Mouse (Mus musculus) C2C12 (cell line): ENCODE data around the gene Cyp51.

Source experiments
- CEBPB ChIP-seq: IDR thresholded peaks from one replicate; pipeline ENCODE4 v1.6.1; 2011; ENCODE audit warnings: low read depth, mild to moderate bottlenecking, control low read depth, moderate library complexity
- CTCF ChIP-seq: IDR thresholded peaks from one replicate; pipeline ENCODE4 v1.5.1; 2011; ENCODE audit not compliant: control insufficient read depth, insufficient read depth, insufficient read length
- FOSL1 ChIP-seq: IDR thresholded peaks from one replicate; pipeline ENCODE4 v1.8.0; 2011; ENCODE audit warnings: mild to moderate bottlenecking, low read length; ENCODE audit not compliant: poor library complexity, insufficient read depth, severe bottlenecking
- MAX ChIP-seq: IDR thresholded peaks from one replicate; pipeline ENCODE4 v1.6.1; 2011; ENCODE audit warnings: mild to moderate bottlenecking, control low read depth
- MYOG ChIP-seq: IDR thresholded peaks from one replicate; pipeline ENCODE4 v1.6.1; 2011; ENCODE audit not compliant: control insufficient read depth, insufficient read length; ENCODE audit errors: extremely low read depth
- USF1 ChIP-seq: IDR thresholded peaks from one replicate; pipeline ENCODE4 v1.6.1; 2011; ENCODE audit warnings: low read depth, mild to moderate bottlenecking, control low read depth, moderate library complexity

- TF ChIP-seq CTCF (no peak), FOSL1 (no peak), MAX (no peak), CEBPB (no peak), MYOG (no peak), USF1 (no peak)
Measured at GRCm38 (mm10) chr5:4079086-4079485, 25.5 kb downstream of the Cyp51 start.
